Mouse (Mus musculus) naive thymus-derived CD4-positive, alpha-beta T cell, adult 5 months (primary cell): Measurements from ENCODE around the gene Krtap20-2. TPM values are rescaled to one million over a fixed set of nuclear protein-coding genes. Genes with fewer than 3 reads are reported as not detected.

ENCODE experiments used
- polyA plus RNA-seq: library from polyadenylated mRNA; unstranded; fragments of 100-300 nt; shearing (Covaris generic); gene quantifications from one replicate; pipeline ENCODE4 v1.2.1, GENCODE M21; 2017

Gene Krtap20-2
- polyA plus RNA-seq, result not detected

DNA sequence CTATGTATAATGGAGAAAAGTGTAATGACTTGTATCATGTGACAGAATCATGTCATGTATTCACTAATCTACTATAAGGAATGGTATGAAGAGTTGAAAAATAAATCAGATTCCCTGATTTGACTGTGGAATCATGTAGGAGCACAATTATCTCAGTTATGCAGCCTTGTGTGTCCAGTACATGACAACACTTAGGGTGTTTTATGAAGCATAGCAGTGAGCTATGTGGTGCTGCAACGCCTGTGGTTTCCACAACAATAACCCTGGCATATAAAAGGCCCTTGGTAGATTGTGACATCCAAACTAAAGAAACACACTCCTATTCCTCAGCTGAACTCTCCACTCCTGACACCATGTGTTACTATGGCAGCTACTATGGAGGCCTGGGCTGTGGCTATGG is at the start of gene Krtap20-2:
TSS of gene Krtap20-2 (plus strand) at position 301 of the 400 bp plus-strand sequence.

DNA sequence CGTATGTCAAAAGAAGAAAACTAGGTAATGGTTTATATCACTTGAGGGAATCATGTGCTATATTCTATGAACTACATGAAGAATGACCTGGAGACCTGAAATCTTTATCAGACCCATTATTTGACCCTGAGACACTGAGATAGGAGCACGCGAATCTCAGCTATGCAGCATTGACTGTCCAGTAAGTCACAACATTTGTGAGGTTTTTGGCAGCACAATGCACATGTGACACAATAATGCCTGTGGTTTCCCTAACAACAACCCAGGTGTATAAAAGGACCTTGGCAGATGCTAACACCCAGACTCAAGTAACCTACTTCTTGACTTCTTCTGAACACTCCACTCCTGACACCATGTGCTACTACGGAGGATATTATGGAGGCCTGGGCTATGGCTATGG is 48.0 kb upstream of the Krtap20-2 start, which contains the start of gene Gm9789:
TSS of gene Gm9789 (plus strand) at position 301 of the 400 bp plus-strand sequence.

DNA sequence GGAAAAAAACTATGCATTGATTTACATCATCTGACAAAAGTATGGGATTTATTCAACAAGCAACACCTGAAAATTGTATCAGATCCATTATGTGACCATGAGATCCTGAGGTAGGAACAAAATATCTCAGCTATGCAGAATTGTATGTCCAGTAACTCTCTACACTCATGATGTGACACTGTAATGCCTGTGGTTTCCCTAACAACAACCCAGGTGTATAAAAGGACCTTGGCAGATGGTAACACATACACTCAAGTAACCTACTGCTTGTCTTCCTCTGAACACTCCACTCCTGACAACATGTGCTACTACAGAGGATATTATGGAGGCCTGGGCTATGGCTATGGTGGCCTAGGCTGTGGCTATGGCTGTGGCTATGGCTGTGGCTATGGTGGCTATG is 36.5 kb upstream of the Krtap20-2 start, which contains the start of gene Gm7735:
TSS of gene Gm7735 (plus strand) at position 301 of the 400 bp plus-strand sequence.

DNA sequence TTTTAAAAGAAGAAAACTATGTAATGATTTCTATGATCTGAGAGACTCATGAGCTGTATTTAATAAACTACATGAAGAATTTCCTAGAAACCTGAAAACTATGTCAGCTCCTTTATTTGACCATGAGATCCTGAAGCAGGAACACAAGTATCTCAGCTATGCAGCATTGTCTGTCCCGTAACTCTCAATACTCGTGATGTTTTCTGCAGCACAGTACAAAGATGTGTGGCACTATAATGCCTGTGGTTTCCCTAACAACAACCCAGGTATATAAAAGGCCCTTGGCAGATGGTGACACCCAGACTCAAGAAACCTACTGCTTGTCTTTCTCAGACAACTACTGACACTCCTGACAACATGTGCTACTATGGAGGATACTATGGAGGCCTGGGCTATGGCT is 31.2 kb upstream of the Krtap20-2 start, which contains the start of gene 1110057P08Rik:
TSS of gene 1110057P08Rik (plus strand) at position 301 of the 400 bp plus-strand sequence.

Other genes with a start within 250 kb of the Krtap20-2 start
- gene Krtap16-3, start 243.0 kb upstream of the Krtap20-2 start, polyA plus RNA-seq, result not detected
- not detected for gene Krtap22-2, start 195.1 kb upstream of the Krtap20-2 start, polyA plus RNA-seq
- not detected for gene Gm10229, start 190.6 kb upstream of the Krtap20-2 start, polyA plus RNA-seq
- gene Krtap6-1, start 174.2 kb upstream of the Krtap20-2 start, polyA plus RNA-seq, result not detected
- not detected for gene Gm10228, start 164.4 kb upstream of the Krtap20-2 start, polyA plus RNA-seq
- not detected for gene Krtap6-5, start 158.0 kb upstream of the Krtap20-2 start, polyA plus RNA-seq
- gene 1110025L11Rik, start 141.9 kb upstream of the Krtap20-2 start, polyA plus RNA-seq, result not detected
- gene Krtap6-3, start 121.8 kb upstream of the Krtap20-2 start, polyA plus RNA-seq, result not detected
- not detected for gene Gm6358, start 65.0 kb upstream of the Krtap20-2 start, polyA plus RNA-seq
- not detected for gene Gm10061, start 54.8 kb upstream of the Krtap20-2 start, polyA plus RNA-seq
- not detected for gene Gm9789, start 47.9 kb upstream of the Krtap20-2 start, polyA plus RNA-seq
- gene Gm7735, start 36.4 kb upstream of the Krtap20-2 start, polyA plus RNA-seq, result not detected
- not detected for gene 1110057P08Rik, start 31.1 kb upstream of the Krtap20-2 start, polyA plus RNA-seq
- not detected for gene Krtap21-1, start 198.0 kb downstream of the Krtap20-2 start, polyA plus RNA-seq
- gene Krtap6-2, start 214.2 kb downstream of the Krtap20-2 start, polyA plus RNA-seq, result not detected